Mouse (Mus musculus): ENCODE measurements at regions not wholly inside any gene's neighbourhood (a gene's known extent, or its start where the extent isn't known, plus 50 kb on each side); places are given as distances from the start of the nearest gene placed in this dataset.

GRCm38 (mm10) chr5:90135971-90136370 lies 87.8 kb downstream of the Cox18 start:
- TF ChIP-seq CTCF (IDR thresholded peaks at IDR 0.05; ENCODE audit: low read depth) (no peak), EP300 (IDR thresholded peaks at IDR 0.05; ENCODE audit: low read depth) (no peak)
